Mouse (Mus musculus) lung, postnatal 10 days (tissue): Measurements from ENCODE around the gene Ndufa6.
A peak's percentile ranks its signal among the peaks of the same experiment; 100 is the strongest.
"Not testable (repeated sequence)": the region's sequence is repeated elsewhere in the genome, so short reads cannot be mapped to it uniquely, and the experiment has no call there.

Experiments used
- DNase-seq: peaks from one replicate; pipeline ENCODE4 v3.0.0; 2021

Ndufa6 gene

GRCm38 (mm10) chr15:82364561-82364960 lies 10.4 kb upstream of the Ndufa6 start:
- not testable (repeated sequence) for DNase-seq

GRCm38 (mm10) chr15:82363801-82364200 lies 9.7 kb upstream of the Ndufa6 start:
- DNase-seq = not testable (repeated sequence)

- DNase-seq = no peak
Observed at GRCm38 (mm10) chr15:82362234-82362633, 8.1 kb upstream of the Ndufa6 start.

- DNase-seq = no peak
Observed at GRCm38 (mm10) chr15:82361459-82362018, 7.4 kb upstream of the Ndufa6 start.

- DNase-seq = peak; percentile 52
Observed at GRCm38 (mm10) chr15:82358431-82359260, 4.5 kb upstream of the Ndufa6 start.

- no peak for DNase-seq
Observed at GRCm38 (mm10) chr15:82353745-82354113, 393 bp downstream of the Ndufa6 start.

- DNase-seq = no peak
Observed at GRCm38 (mm10) chr15:82353078-82353744, 911 bp downstream of the Ndufa6 start.

GRCm38 (mm10) chr15:82351480-82351879 lies 2.6 kb downstream of the Ndufa6 start:
- DNase-seq = no peak

GRCm38 (mm10) chr15:82350349-82350748 lies 3.8 kb downstream of the Ndufa6 start:
- DNase-seq = no peak

- no peak for DNase-seq
Observed at GRCm38 (mm10) chr15:82348999-82349341, 5.2 kb downstream of the Ndufa6 start.

GRCm38 (mm10) chr15:82348258-82348998 lies 5.7 kb downstream of the Ndufa6 start:
- DNase-seq = no peak

- DNase-seq = no peak
Observed at GRCm38 (mm10) chr15:82347852-82348251, 6.3 kb downstream of the Ndufa6 start.

- no peak for DNase-seq
Observed at GRCm38 (mm10) chr15:82347303-82347676, 6.8 kb downstream of the Ndufa6 start.

GRCm38 (mm10) chr15:82346580-82347302 lies 7.4 kb downstream of the Ndufa6 start:
- DNase-seq = no peak

GRCm38 (mm10) chr15:82345820-82346470 lies 8.2 kb downstream of the Ndufa6 start:
- DNase-seq = peak; percentile 99

- no peak for DNase-seq
Observed at GRCm38 (mm10) chr15:82344971-82345370, 9.2 kb downstream of the Ndufa6 start.

GRCm38 (mm10) chr15:82343368-82344287 lies 10.5 kb downstream of the Ndufa6 start:
- DNase-seq = no peak

GRCm38 (mm10) chr15:82342543-82342935 lies 11.6 kb downstream of the Ndufa6 start:
- DNase-seq = no peak

GRCm38 (mm10) chr15:82341675-82342542 lies 12.2 kb downstream of the Ndufa6 start:
- no peak for DNase-seq

GRCm38 (mm10) chr15:82341036-82341501 lies 13.1 kb downstream of the Ndufa6 start:
- peak; percentile 77 for DNase-seq
